Mouse (Mus musculus): ENCODE measurements at regions not wholly inside any gene's neighbourhood (a gene's known extent, or its start where the extent isn't known, plus 50 kb on each side); places are given as distances from the start of the nearest gene placed in this dataset.

DNA sequence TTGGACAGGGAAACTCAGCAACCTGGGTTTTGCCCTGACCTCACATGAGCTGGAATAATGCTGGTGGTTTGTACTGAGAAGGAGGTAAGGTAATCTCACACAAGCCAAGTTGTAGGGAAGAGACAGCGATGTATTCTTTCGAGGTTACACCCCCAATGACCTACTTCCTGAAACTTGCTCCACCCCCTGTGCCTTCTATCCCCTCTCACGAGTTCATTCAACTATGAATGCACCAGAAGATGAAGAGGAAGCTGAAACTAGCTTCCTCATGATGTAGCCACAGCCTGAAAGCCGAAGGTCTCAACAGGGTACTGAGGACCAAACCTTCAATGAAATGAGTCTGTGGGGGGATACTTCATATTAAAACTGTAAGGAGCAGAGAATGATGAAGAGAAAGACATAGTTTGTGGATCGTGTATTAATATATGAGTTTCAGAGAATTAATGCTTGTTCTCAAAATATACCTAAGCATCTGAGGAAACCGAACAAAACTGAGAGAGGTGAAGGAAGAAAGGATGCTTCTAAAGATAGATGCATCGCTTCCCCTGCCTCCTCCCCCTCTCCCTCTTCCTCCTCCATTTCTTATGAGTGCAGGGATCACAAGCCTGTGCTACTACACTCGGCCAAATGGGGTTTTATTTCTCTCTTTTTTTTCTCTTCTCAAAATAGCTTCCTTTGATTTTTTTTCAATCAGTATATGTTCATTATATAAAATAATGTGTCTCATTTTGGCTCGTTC lies 543.5 kb upstream of the Nrp1 start:
- Histone ChIP-seq H3K36me3 (ENCODE audit: control insufficient read depth, insufficient read depth, low read length) (no peaks in the 10 kb centered on the region), H3K4me1 (ENCODE audit: control insufficient read depth, insufficient read depth, low read length) (no peaks in the 10 kb centered on the region), H3K4me2 (no peak overlapping the region), H3K9ac (ENCODE audit: low read depth, low read length) (no peak overlapping the region), H3K9me3 (replicated peaks; ENCODE audit: control insufficient read depth, low read length) (no peaks in the 10 kb centered on the region), H3K27me3 (ENCODE audit: control insufficient read depth, insufficient read depth, low read length) (no peaks in the 10 kb centered on the region), H3K4me3 (ENCODE audit: low read depth, low read length) (no peak overlapping the region), H3K27ac (ENCODE audit: low read depth, low read length) (no peak overlapping the region)
- WGBS (ENCODE audit: insufficient replicate concordance) = 81% methylated on average over 9 of the region's 9 CpGs
- ATAC-seq (replicated peaks; ENCODE audit: insufficient number of reproducible peaks, low FRiP score, low TSS enrichment) = no peak

GRCm38 (mm10) chr8:127820741-127821170 lies 537.6 kb upstream of the Nrp1 start:
- Histone ChIP-seq H3K9ac (ENCODE audit: low read depth, low read length) (no peak overlapping the region), H3K36me3 (ENCODE audit: control insufficient read depth, insufficient read depth, low read length) (no peaks in the 10 kb centered on the region), H3K4me2 (no peak overlapping the region), H3K27ac (ENCODE audit: low read depth, low read length) (no peak overlapping the region), H3K9me3 (replicated peaks; ENCODE audit: control insufficient read depth, low read length) (no peaks in the 10 kb centered on the region), H3K4me1 (ENCODE audit: control insufficient read depth, insufficient read depth, low read length) (no peaks in the 10 kb centered on the region), H3K4me3 (ENCODE audit: low read depth, low read length) (no peak overlapping the region), H3K27me3 (ENCODE audit: control insufficient read depth, insufficient read depth, low read length) (no peaks in the 10 kb centered on the region)
- WGBS (ENCODE audit: insufficient replicate concordance) = 66% methylated on average over 1 of the region's 1 CpGs
- no peak for ATAC-seq (replicated peaks; ENCODE audit: insufficient number of reproducible peaks, low FRiP score, low TSS enrichment)

DNA sequence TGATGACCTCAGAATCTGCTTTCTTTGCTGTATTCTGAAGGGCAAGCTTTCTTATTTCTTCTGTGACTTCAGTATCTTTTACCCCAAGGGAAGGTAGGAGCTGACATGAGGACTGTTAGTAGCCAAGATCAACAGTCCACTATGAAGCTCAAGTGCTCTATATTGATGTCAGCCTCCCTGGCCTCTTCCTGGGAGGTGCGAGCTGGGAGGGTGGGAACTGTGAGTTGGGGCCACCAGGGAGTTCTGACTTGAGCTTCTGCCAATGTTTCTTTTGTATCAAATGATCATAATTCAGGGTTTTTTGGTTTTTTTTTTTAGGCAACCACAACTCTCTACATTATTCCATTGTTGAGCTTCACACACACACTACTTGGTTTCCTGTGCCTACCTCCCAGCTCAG lies 536.8 kb upstream of the Nrp1 start:
- H3K4me2 ChIP-seq = no peak overlapping the region
- 68% methylated on average over 1 of the region's 1 CpGs for WGBS (ENCODE audit: insufficient replicate concordance)
- no peak overlapping the region for H3K4me3 ChIP-seq (ENCODE audit: low read depth, low read length)
- no peaks in the 10 kb centered on the region for H3K36me3 ChIP-seq (ENCODE audit: control insufficient read depth, insufficient read depth, low read length)
- no peaks in the 10 kb centered on the region for H3K9me3 ChIP-seq (replicated peaks; ENCODE audit: control insufficient read depth, low read length)
- no peaks in the 10 kb centered on the region for H3K4me1 ChIP-seq (ENCODE audit: control insufficient read depth, insufficient read depth, low read length)
- H3K27ac ChIP-seq (ENCODE audit: low read depth, low read length) = no peak overlapping the region
- no peak overlapping the region for H3K9ac ChIP-seq (ENCODE audit: low read depth, low read length)
- ATAC-seq (replicated peaks; ENCODE audit: insufficient number of reproducible peaks, low FRiP score, low TSS enrichment) = no peak
- no peaks in the 10 kb centered on the region for H3K27me3 ChIP-seq (ENCODE audit: control insufficient read depth, insufficient read depth, low read length)

GRCm38 (mm10) chr8:127825041-127825440 lies 533.4 kb upstream of the Nrp1 start:
- 76% methylated on average over 2 of the region's 2 CpGs for WGBS (ENCODE audit: insufficient replicate concordance)
- Histone ChIP-seq H3K4me1 (ENCODE audit: control insufficient read depth, insufficient read depth, low read length) (no peaks in the 10 kb centered on the region), H3K27ac (ENCODE audit: low read depth, low read length) (no peak overlapping the region), H3K4me2 (no peak overlapping the region), H3K9me3 (replicated peaks; ENCODE audit: control insufficient read depth, low read length) (no peaks in the 10 kb centered on the region), H3K27me3 (ENCODE audit: control insufficient read depth, insufficient read depth, low read length) (no peaks in the 10 kb centered on the region), H3K36me3 (ENCODE audit: control insufficient read depth, insufficient read depth, low read length) (no peaks in the 10 kb centered on the region), H3K9ac (ENCODE audit: low read depth, low read length) (no peak overlapping the region), H3K4me3 (ENCODE audit: low read depth, low read length) (no peak overlapping the region)
- no peak for ATAC-seq (replicated peaks; ENCODE audit: insufficient number of reproducible peaks, low FRiP score, low TSS enrichment)

DNA sequence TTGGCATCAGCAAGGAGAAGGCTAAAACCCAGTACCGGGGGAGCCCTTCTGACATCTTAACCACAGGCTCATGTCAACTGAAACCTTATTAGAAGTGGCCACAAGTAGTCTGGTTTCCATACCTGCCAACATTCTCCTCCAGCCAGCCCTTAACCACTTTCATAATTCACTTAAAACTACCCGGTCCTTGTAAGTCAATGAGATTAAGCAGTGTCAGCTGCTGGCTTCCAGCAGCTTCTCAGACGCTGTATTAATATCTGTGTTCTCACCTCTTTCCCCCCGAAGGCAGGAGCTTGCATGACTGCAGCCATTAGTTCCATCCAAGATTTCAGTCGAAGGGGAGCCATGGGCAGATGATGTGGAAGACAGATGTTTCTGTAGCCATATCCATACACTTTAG lies 530.6 kb upstream of the Nrp1 start:
- Histone ChIP-seq H3K36me3 (ENCODE audit: control insufficient read depth, insufficient read depth, low read length) (no peaks in the 10 kb centered on the region), H3K9me3 (replicated peaks; ENCODE audit: control insufficient read depth, low read length) (no peaks in the 10 kb centered on the region), H3K4me3 (ENCODE audit: low read depth, low read length) (no peak overlapping the region), H3K4me1 (ENCODE audit: control insufficient read depth, insufficient read depth, low read length) (no peaks in the 10 kb centered on the region), H3K27ac (ENCODE audit: low read depth, low read length) (no peak overlapping the region), H3K9ac (ENCODE audit: low read depth, low read length) (no peak overlapping the region), H3K4me2 (no peak overlapping the region), H3K27me3 (ENCODE audit: control insufficient read depth, insufficient read depth, low read length) (no peaks in the 10 kb centered on the region)
- WGBS (ENCODE audit: insufficient replicate concordance) = 63% methylated on average over 5 of the region's 5 CpGs
- ATAC-seq (replicated peaks; ENCODE audit: insufficient number of reproducible peaks, low FRiP score, low TSS enrichment) = no peak

DNA sequence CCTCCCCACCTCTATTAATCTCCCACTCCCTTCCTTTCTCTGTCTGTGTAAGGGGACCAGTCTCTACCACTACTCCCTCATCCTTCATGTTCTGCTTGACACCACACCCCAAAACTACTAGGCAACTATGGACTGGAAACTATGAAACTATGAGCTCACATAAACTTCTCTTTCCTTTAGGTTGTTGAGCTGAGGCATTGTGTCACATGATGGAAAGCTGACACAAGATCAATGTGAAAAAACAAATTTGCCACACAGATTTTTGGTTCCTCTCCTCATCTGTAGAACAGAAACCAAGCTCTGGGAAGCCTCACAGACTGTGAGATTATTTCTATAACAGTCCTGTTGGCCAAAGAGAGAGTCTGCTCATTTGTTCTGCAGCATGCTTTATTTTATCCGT lies 528.7 kb upstream of the Nrp1 start:
- no peak overlapping the region for H3K27ac ChIP-seq (ENCODE audit: low read depth, low read length)
- WGBS (ENCODE audit: insufficient replicate concordance) = 48% methylated on average over 1 of the region's 1 CpGs
- no peak overlapping the region for H3K9ac ChIP-seq (ENCODE audit: low read depth, low read length)
- no peak for ATAC-seq (replicated peaks; ENCODE audit: insufficient number of reproducible peaks, low FRiP score, low TSS enrichment)
- no peak overlapping the region for H3K4me2 ChIP-seq
- H3K9me3 ChIP-seq (replicated peaks; ENCODE audit: control insufficient read depth, low read length) = no peaks in the 10 kb centered on the region
- H3K27me3 ChIP-seq (ENCODE audit: control insufficient read depth, insufficient read depth, low read length) = no peaks in the 10 kb centered on the region
- no peaks in the 10 kb centered on the region for H3K4me1 ChIP-seq (ENCODE audit: control insufficient read depth, insufficient read depth, low read length)
- no peaks in the 10 kb centered on the region for H3K36me3 ChIP-seq (ENCODE audit: control insufficient read depth, insufficient read depth, low read length)
- H3K4me3 ChIP-seq (ENCODE audit: low read depth, low read length) = no peak overlapping the region

DNA sequence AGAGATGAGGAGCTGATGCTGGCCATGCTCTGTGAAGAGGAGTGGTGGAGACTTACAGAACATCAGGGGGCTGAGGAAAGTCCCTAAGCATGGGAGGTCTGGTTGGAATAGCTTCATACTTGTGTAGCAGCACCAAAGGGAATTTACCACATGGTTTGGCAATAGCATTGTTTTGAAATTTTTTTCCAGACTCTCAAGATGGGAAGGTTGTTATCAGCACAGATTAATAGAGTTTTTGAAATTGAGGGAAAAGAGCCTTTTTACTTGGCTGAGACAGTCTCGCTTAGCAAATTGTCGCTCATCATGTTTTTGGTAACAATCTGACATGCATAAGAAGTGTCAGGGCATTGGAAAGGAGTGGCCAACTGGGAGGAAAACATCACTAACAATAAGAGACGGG lies 524.4 kb upstream of the Nrp1 start:
- no peaks in the 10 kb centered on the region for H3K9me3 ChIP-seq (replicated peaks; ENCODE audit: control insufficient read depth, low read length)
- no peak overlapping the region for H3K27ac ChIP-seq (ENCODE audit: low read depth, low read length)
- WGBS (ENCODE audit: insufficient replicate concordance) = 74% methylated on average over 3 of the region's 3 CpGs
- H3K4me2 ChIP-seq = no peak overlapping the region
- no peaks in the 10 kb centered on the region for H3K36me3 ChIP-seq (ENCODE audit: control insufficient read depth, insufficient read depth, low read length)
- H3K4me3 ChIP-seq (ENCODE audit: low read depth, low read length) = no peak overlapping the region
- ATAC-seq (replicated peaks; ENCODE audit: insufficient number of reproducible peaks, low FRiP score, low TSS enrichment) = no peak
- no peaks in the 10 kb centered on the region for H3K27me3 ChIP-seq (ENCODE audit: control insufficient read depth, insufficient read depth, low read length)
- no peak overlapping the region for H3K9ac ChIP-seq (ENCODE audit: low read depth, low read length)
- H3K4me1 ChIP-seq (ENCODE audit: control insufficient read depth, insufficient read depth, low read length) = no peaks in the 10 kb centered on the region

DNA sequence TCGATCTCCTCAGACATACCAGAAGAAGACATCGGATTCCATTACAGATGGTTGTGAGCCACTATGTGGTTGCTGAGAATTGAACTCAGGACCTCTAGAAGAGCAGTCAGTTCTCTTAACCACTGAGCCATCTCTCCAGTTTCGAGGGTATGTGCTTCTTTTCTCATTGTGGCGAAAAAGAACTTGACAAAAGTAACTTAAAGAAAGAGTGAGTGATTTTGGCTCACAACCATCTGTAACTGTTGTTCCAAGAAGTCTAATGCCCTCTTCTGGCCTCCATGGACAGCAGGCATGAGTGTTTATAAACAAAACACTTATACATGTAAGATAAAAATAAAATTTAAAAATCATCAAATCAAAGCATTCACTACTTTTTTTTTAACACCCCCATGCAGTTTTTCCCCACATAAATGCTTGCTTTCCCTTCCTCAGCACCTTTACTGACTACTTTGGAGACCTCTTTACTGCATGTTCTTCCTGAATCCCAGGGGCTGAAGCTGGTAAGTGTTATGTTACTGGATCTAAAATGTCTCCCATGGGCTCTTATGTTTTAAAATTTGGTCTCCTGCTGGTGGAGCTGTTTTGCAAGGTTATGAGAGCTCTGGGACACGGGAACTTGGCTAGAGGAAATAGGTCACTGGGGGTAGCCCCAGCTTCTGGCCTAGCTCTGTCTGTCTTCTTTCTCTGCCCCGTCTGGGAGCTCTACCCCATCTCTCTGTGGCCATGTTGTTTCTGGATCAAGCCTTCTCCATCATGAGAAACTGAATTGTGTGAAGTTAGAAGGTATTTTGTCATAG lies 521.8 kb upstream of the Nrp1 start:
- WGBS (ENCODE audit: insufficient replicate concordance) = 82% methylated on average over 6 of the region's 6 CpGs

DNA sequence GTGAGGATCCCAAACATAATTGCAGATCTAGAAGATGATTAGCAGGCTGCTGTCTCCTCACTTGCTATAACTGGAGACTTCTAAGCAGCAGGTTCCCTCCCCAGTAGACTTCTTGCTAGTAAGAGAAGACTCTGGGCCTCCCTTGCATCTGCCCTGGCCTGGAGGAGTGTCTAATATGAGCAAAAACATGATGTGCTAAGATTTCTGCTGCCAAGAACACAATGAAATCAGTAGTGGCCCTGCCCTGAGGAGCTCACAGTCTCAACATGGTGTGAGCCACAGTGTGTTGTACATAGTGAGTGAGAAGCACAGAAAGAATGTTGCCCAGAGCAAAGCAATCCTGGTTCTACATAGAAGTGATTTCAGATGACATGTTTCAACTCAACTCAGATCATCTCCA lies 520.1 kb upstream of the Nrp1 start:
- Histone ChIP-seq H3K4me2 (no peak overlapping the region), H3K4me1 (ENCODE audit: control insufficient read depth, insufficient read depth, low read length) (no peaks in the 10 kb centered on the region), H3K9ac (ENCODE audit: low read depth, low read length) (no peak overlapping the region), H3K27me3 (ENCODE audit: control insufficient read depth, insufficient read depth, low read length) (no peaks in the 10 kb centered on the region), H3K4me3 (ENCODE audit: low read depth, low read length) (no peak overlapping the region), H3K9me3 (replicated peaks; ENCODE audit: control insufficient read depth, low read length) (no peaks in the 10 kb centered on the region), H3K27ac (ENCODE audit: low read depth, low read length) (no peak overlapping the region), H3K36me3 (ENCODE audit: control insufficient read depth, insufficient read depth, low read length) (no peaks in the 10 kb centered on the region)
- ATAC-seq (replicated peaks; ENCODE audit: insufficient number of reproducible peaks, low FRiP score, low TSS enrichment) = no peak

More for the DNA sequence above, 521.8 kb upstream of the Nrp1 start:
- Histone ChIP-seq H3K4me1 (ENCODE audit: control insufficient read depth, insufficient read depth, low read length) (no peaks in the 10 kb centered on the region), H3K4me2 (no peak overlapping the region), H3K27me3 (ENCODE audit: control insufficient read depth, insufficient read depth, low read length) (no peaks in the 10 kb centered on the region), H3K9ac (ENCODE audit: low read depth, low read length) (no peak overlapping the region), H3K4me3 (ENCODE audit: low read depth, low read length) (no peak overlapping the region), H3K9me3 (replicated peaks; ENCODE audit: control insufficient read depth, low read length) (no peaks in the 10 kb centered on the region), H3K36me3 (ENCODE audit: control insufficient read depth, insufficient read depth, low read length) (no peaks in the 10 kb centered on the region), H3K27ac (ENCODE audit: low read depth, low read length) (no peak overlapping the region)
- no peak for ATAC-seq (replicated peaks; ENCODE audit: insufficient number of reproducible peaks, low FRiP score, low TSS enrichment)

Measured in heart, embryonic 11.5 days (tissue).